Mouse (Mus musculus) adrenal gland, postnatal 25 days (tissue): ENCODE data around the gene Otud7a. TPM values are rescaled to one million over a fixed set of nuclear protein-coding genes. Genes with fewer than 3 reads are reported as not detected.
A peak's percentile ranks its signal among the peaks of the same experiment; 100 is the strongest.

Experiments used
- DNase-seq: peaks from one replicate; pipeline ENCODE4 v3.0.0; 2021; ENCODE audit warnings: mixed read lengths
- total RNA-seq: library from RNA; stranded (reverse); gene quantifications from 2 replicates; pipeline ENCODE4 v1.2.3, GENCODE M21; 2021

Otud7a gene
- total RNA-seq, 1 experiment from 2014 or later, result 0.85 TPM

DNA sequence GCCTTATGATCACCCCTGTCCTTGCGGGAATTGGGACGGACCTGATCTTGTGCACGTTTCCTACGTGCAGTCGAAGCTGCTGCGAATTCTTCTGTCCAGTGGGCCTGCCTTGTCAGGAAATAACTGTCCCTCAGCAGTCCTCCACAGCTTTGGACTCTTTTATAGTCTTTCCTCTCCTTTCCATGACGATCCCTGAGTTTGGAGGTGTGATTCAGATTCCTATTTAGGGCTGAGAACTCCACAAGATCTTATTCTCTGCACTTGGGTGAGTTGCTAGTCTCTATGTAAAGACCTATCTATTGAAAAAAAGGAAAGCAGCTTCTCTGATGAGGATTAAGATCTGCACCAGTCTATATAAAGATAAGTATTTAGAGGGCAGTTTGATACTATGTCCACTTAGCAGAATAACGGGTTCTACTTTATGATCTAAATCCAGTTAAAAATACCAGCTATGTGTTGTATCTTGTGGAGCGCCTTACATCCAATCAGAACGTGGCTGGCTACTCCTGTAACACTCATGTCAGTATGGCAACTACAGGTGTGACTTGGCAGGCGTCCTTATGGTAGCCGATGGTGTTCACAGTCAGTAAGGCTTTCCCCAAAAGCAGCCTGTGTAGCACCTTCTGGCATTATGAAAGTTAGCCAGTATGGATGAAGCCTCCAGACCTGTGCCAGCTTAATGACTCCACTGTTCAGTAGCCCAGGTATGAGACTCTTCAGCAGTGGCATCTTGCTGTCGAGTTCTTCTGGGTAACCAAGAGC is 274.8 kb downstream of the Otud7a start:
- DNase-seq, result no peak

DNA sequence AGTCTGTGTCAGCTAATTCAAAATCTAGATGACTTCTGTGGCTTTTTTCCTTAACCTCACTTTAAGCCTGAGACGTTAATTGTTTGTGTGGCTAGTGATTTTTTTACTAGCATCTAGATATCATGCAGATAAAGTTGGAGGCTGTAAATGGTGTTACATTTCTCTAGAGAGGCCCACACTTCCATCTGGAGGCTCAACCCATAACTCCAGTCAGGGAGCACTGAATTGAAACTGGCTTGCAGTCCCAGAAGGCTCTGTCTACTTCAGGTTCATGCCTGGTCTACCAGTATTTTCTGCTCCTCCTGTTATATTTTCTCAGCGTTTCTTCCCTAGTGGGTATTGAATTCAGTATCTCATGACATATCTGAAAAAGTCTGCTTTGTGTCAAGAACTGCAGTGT is 276.1 kb downstream of the Otud7a start:
- DNase-seq, result no peak

DNA sequence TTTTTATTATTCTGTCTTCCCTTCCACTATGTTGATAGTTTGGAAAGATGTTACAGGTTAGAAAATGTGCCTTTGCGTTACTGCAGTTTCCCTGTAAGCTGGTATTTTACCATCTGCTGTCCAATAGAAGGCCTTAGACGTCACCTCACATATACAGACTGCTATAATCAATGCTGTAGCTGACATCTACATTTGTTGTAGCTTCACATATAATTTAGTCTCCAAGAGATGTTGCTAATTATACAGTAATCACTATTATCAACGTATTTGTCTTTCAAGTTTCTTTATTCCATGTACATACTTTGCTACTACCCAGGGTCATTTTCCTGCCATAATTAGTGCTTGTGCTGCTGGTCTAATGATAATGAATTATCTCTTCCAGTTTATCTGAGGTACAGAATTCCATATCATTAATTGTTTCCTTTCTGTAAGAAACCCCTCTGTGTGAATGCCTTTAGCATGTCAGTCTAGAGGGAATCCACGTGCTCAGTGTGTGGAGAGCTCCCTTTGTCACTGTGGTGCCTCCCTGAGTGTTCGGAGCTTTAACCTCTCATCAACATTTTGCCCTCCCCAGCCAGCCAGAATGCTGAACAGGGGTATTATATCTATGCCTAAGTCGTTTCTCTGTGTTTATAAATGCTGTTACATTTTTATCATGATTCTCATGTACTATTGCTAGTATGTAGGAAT is 280.6 kb downstream of the Otud7a start:
- DNase-seq, result no peak

DNA sequence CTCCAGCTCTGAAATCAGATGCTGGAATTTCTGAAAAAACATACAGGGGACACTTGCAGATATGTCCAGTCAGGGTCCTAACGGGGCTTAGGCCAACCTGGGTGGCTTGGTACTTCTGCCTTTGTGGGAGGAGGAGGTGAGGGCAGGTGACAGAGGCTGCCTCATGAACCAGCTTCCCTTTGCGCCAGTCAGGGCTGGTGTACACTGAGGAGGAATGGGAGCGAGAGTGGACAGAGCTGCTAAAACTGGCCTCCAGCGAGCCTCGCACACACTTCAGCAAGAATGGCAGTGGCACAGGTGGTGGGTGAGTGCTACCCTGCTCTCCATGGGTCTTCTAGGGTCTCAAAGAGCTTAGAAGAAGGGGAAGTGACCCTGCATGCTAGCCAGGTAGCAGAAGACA is 285.1 kb downstream of the Otud7a start:
- DNase-seq, result no peak

DNA sequence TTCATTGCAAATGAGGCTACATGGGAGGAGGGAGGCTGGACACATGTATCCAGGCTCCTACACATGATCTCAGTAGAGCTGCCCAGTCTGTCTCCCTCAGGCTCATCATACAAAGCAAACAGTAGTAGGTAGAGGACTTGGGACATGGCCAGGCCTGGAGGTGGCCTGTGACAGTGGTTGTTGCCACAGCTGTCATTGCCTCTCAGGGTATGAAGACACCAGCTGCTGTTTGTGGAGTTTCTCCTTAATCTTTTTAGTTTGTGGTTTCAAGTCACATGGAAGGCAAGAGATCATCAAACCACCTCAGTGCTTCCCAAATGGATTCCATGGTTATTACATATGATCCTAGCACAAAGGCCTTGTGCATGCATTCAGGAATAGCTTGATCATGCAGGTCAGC is 285.5 kb downstream of the Otud7a start:
- DNase-seq, result no peak

DNA sequence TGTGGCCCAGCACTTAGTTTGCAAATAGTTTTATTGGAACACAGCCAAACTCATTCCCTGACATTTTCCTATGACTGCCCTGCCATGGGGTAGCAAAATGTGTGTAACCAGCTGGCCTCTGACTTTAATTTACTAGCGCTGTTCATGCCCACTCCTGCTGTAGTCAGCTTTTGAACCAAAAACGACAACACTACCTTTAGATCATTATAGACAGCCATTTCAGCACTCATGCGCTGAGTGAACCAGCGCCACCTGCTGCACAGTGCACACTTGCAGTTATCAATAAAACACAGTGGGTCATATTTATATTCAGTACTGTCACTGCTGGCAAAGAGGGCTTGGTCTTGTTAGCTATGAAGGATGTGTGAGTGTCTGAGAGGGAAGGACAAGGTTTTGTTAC is 293.2 kb downstream of the Otud7a start:
- DNase-seq, result peak; percentile 38

DNA sequence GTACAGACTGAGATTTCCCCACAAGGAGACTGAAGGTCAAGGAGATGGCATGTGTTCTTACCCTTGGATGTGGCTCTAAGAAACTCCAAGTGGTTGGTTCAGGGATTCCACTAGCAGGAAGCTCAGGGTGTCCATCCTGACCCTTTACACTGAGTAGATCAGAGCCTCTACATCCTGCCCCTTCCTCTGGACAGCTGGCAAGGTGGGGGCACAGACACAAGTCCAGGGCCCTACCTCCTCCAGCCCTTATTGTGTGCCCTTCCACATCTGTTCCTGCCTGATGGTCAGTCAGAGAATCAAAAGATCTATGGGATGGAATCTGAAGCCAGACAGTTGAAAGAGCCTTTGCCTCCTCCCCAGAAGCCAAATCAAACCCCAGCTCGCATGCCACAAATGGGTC is 293.6 kb downstream of the Otud7a start:
- no peak for DNase-seq

DNA sequence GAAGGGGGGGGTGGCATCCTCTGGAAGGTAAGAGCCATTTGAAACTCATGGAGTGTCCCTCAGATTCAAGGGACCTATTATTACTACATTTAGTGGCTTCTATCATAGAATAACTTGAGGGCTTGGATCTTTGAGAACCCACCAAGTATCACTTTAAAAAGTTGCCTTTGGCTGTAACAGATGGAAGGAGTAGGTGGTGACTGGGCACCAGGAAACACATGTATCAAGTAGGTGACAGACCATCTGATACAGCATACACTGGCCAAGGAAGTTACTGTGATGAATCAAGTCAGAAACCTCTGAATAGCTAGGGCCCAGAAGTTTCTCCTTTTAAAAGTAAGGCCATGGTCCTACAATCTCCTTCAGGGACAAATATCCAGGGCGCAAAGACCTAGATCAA is 298.6 kb downstream of the Otud7a start:
- no peak for DNase-seq

DNA sequence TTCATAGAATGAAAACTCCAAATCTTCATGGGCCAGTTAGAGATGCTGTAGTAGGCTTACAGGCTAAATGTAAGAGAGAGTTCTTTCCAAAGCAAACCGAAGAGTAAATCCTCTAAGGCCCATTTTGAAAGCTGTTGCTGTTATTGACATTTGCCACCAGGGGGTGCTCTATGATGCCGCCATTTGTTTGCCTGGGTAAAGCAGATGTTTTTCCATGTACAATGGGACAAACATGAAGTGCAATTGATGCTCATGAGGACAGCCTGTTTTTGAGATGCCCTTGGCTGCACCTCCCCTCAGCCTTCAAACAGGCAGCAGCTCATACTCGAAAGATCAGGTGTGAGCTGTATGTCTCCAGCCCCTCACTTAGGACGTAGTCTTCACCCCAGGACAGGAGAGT is 307.5 kb downstream of the Otud7a start:
- DNase-seq, result peak; percentile 36

DNA sequence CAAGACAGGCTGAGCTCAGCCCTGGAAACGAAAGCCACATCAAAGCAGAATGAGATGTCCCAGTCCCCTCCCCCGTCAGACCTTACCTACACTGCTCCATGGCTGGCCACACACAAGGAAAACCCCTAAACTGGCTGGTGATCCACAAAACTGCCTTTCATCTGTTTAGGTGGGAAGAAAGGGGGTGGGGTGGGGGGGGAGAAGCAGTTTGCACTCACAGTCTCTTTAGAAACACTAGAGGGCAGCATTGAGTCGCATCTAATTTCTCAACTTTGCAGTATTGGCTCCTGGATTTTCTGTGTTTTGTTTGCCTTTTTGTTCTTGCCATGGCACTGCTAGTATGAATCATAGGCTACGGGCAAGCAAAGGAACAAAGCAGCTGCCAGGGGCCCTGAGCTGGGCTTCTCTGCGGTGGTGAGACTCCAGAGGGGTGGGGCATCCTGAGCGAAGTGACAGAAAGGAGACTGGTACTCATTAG is 308.8 kb downstream of the Otud7a start:
- no peak for DNase-seq

DNA sequence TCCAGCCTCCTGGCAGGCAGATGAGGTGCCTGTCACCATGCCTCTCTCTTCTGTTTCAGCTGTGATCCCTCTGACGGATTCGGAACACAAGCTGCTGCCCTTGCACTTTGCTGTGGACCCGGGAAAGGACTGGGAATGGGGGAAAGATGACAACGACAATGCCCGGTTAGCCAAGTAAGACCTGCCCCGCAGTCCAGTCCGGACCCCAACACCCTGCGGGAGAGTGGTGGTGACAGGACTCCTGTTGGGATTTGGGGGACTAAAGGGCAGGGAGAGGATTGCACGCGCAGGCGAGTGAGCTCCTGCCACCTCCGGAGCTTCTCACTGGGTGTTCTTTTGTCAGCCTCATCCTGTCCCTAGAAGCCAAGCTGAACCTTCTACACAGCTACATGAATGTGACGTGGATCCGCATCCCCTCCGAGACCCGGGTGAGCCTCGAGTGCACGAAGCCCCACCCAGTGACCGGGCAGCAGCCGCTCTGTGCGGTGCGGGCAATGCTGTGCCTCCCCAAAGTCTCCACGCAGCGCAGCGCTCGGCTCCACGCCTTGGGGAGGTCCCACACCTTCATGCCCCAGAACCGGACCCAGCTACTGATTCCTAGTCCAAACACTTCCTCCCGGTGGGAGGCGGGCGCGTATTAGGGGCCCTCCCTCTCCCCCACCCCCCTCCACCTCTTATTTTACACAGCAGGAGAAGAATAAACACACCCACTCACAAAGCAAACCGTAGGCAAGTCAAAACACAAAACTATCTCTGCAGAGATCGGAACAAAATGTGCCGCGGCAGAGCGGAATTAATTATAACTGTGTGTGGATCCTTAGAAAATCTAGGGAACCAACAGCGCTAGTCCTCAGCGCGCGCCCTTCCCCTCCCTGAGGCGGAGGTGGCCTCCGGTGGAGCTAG is 310.3 kb downstream of the Otud7a start:
- peak; percentile 54 for DNase-seq

DNA sequence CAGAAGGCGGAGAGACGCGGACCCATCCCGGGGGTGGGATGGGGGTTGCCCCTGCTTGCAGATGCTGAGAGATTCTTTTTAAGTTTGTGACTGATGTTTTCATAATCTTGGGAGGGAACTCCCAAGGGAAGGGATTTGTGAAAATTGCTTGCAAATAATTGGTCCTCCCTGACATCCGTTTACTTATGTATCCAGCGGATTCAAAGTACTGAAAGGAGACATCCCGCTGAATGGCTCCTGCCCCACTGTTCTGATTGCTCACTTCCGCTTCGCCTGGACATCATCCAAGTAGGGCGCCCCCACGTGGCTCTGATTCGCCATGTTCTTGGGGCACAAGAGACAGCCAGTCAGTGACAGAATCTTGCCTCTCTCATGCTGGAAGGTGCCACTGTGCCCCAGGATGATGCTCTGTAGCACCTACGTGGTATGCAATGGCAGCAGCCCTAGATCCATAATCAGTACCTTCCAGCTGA is 311.0 kb downstream of the Otud7a start:
- peak; percentile 91 for DNase-seq

DNA sequence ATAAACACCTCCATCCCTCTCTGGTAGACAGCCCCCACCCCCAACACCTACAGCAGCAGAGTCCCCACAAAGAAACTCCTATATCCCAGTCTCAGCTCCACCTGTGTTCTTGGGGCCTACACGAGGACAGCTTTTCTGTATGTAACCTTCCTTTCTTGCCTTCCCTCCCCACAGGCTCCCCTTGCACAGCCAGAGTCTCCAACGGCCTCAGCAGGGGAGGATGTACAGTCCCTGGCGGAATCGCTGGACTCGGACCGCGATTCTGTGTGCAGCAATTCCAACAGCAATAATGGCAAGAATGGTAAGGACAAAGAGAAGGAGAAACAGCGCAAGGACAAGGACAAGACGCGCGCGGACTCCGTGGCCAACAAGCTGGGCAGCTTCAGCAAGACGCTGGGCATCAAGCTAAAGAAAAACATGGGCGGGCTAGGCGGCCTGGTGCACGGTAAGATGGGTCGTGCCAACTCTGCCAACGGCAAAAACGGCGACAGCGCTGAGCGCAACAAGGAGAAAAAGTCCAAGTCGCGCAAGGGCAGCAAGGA is 312.7 kb downstream of the Otud7a start:
- no peak for DNase-seq

DNA sequence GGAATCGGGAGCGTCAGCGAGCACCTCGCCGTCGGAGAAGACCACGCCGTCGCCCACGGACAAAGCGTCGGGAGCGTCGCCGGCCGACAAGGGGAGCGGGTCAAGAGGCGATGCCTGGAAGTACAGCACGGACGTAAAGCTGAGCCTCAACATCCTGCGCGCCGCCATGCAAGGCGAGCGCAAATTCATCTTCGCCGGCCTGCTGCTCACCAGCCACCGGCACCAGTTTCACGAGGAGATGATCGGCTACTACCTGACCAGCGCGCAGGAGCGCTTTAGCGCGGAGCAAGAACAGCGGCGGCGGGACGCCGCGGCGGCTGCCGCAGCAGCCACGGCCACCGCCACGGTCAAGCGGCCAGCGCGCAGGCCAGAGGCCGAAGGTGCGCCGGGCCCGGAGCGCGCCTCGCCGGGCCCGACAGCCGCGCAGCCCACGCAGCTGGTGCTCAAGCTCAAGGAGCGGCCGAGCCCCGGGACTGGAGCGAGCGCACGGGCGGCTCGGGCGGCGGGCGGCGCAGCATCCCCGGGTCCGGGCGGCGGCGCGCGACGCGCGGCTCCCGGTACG is 313.2 kb downstream of the Otud7a start:
- no peak for DNase-seq

DNA sequence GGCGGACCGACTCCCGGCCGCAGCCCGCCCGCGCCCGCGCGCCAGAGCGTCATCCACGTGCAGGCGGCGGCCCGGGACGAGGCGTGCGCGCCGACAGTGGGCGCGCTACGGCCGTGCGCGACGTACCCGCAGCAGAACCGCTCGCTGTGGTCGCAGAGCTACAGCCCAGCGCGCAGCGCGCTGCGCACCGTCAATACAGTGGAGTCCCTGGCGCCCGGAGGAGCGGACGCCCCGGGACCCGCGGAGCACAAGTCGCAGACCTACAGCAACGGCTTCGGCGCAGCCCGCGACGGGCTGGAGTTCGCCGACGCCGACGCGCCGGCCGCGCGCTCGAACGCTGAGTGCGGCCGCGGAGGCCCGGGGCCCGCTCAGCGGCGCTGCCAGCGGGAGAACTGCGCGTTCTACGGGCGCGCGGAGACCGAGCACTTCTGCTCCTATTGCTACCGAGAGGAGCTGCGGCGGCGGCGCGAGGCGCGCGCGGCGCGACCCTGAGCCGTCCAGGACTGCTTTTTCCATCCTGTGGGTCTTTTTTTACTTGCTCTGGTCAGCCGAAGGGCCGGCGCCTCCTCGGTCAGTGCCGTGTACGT is 313.8 kb downstream of the Otud7a start:
- peak; percentile 11 for DNase-seq

DNA sequence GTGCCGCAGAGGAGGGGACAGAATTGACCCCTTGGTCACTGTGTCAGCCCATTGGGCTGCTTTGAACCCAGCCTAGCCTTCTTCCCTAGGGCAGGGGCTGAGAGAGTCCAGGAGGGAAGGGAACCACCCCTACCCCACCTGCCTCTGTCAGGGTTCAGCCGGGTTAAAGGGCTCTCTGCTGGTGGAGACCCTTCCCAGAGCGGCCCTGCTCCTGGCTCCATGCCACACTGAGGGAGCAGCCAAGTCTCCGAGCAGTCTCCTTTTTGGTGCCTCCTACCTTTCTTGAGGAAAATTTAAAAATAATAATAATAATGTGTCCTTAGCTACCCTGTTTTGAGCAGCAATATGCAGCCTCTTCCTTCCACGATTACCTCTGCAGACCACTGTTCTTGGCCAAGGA is 315.1 kb downstream of the Otud7a start:
- no peak for DNase-seq

DNA sequence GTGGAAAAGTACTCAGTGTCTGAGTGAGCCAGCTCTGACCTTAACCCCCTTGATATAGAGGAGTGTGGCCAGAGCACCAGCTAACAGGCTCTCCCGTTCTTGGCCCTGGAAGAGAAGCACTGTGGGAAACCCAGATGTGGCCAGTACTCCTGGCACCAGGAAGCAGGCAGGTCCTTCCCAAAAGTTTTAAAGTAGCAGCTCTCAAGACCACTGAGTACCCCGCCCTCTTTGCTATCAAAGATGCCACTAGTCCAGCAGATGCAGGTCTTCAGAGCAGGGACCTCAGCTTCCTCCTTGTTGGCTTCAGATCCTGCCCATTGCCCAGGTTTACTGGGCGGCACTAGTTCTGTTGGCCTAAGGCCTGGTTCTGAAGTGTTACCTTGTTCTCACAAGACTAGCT is 318.0 kb downstream of the Otud7a start:
- DNase-seq, result no peak

DNA sequence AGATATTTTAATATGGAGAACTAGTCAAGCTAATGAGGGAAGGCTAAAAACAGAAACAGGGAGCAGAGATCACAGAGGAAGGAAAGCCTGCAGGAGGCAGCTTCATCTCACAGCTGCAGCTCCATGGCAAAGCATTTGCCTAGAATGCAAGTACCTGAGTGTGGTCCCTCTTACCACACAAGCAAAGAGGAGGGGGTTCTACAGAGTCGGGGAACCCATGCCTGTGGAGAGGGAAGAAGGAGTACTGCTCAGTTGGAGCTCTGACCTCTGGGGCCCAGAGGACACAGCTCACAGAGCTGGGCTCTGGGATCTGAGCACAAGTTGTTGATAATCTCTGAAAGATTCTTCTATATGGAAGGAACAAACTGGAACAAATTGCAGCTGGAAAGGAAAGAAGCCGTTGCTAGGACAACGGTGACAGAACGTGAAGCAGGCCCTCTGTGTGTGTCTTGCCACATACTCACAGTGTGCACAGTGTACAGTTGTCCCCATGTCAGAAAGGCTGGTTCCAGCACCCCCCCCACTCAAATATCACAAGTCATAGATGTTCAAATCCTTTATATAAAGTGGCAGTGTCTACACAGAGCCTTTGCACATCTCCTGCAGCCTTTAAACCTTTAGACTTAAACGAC is 324.0 kb downstream of the Otud7a start:
- no peak for DNase-seq

DNA sequence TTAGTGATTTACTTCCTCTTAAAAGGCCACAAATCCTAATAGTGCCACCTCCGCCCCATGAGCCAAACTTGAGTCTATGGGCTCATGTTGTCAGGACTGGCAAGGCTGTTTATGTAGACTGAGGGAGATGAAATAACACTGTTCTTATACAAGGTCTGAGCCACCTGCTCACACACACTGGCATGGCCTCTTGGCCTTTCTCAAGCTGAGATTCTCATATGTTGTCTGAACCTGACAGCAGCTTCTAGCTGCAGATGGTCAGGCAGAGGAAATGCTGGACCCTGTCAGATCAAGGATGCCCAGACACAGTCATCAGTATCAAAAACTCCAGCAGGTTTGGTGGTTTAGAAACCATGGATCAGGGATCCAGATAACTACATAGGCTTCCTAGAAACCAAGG is 328.7 kb downstream of the Otud7a start:
- DNase-seq, result no peak

DNA sequence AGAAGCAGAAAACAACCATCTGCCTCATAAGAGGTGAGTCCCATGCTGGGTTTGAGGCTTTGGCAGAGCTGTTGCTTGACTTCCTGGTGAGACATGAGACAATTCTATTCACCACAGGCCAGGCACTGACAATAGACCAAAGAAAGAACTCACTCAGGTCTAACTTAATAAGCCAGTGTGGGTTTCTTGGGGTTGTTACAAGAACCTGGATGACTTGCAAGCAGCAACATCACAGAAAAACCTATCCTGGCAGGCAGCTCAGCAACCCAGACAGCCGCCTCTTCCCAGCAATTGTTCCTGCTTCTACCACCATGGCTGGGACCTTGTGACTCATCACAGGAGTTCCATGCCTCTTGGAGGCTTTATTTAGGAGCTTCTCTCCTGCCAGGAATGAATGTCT is 329.7 kb downstream of the Otud7a start:
- no peak for DNase-seq

DNA sequence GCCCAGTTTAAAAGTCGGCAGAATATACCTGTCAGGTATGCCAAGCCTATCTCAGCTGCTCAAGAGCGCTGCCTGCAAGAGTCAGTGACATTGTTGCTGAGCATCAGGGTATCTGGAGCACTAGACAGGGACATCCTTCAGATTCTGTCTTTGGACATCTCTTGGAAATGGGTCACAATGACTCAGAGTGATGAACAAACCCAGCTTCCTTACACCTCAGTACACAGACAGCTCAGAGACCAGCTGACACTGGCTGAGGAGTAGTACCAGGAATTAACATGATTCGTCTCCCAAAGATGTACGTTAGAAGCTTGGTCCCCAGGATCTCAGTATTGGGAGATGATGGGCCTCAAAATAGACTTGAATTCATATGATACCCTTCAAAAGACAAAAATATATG is 332.8 kb downstream of the Otud7a start:
- DNase-seq, result no peak
